Mouse (Mus musculus): Measurements from ENCODE around the gene Srgap3. TPM values are rescaled to one million over a fixed set of nuclear protein-coding genes. Genes with fewer than 3 reads are reported as not detected.
"Not testable (repeated sequence)": the region's sequence is repeated elsewhere in the genome, so short reads cannot be mapped to it uniquely, and the experiment has no call there.

Gene Srgap3
- total RNA-seq, 1 experiment = 3.3 TPM

- H3K4me3 ChIP-seq (ENCODE audit: insufficient read depth in 1 of 2, low read depth in 1 of 2, low read length in 2 of 2, poor library complexity in 1 of 2, severe bottlenecking in 1 of 2) = no peak overlapping the region
- H3K4me1 ChIP-seq (ENCODE audit: control insufficient read depth in 2 of 2, insufficient read depth in 2 of 2, low read length in 2 of 2, poor library complexity in 1 of 2) = no peaks in the 10 kb centered on the region
- no peak overlapping the region for H3K9ac ChIP-seq (ENCODE audit: insufficient read depth, low read depth, low read length, poor library complexity, severe bottlenecking)
- H3K9me3 ChIP-seq (ENCODE audit: control insufficient read depth, insufficient read depth, low read depth, low read length) = no peaks in the 10 kb centered on the region
- H3K27ac ChIP-seq (ENCODE audit: insufficient read depth, low read depth, low read length, poor library complexity, severe bottlenecking) = no peak overlapping the region
- in situ Hi-C loops (cut with MboI; ENCODE audit: low sequenced_read_pairs in 2 of 2, unreplicated experiment in 2 of 2) = no loop called here
- no peak for TF ChIP-seq MAFK (IDR thresholded peaks at IDR 0.05; ENCODE audit: insufficient read depth, low read depth, low read length)
- no peak for TF ChIP-seq CHD2 (IDR thresholded peaks at IDR 0.05; ENCODE audit: low read depth, low read length)
- TF ChIP-seq HCFC1 (IDR thresholded peaks at IDR 0.05; ENCODE audit: borderline replicate concordance, insufficient read depth, low read length) = no peak
- TF ChIP-seq ZNF384 (IDR thresholded peaks at IDR 0.05; ENCODE audit: low read depth, low read length) = no peak
- TF ChIP-seq ZC3H11A (IDR thresholded peaks at IDR 0.05; ENCODE audit: borderline replicate concordance, low read depth, low read length) = no peak
- no peaks in the 10 kb centered on the region for H3K36me3 ChIP-seq (ENCODE audit: control insufficient read depth, insufficient read depth, low read length, poor library complexity, severe bottlenecking)
- DNase-seq (ENCODE audit: low read depth, low spot score) = no peak
Observed at GRCm38 (mm10) chr6:112861351-112862297, 85.4 kb downstream of the Srgap3 start.

GRCm38 (mm10) chr6:112860290-112860689 is 86.8 kb downstream of the Srgap3 start:
- H3K9ac ChIP-seq (ENCODE audit: insufficient read depth, low read depth, low read length, poor library complexity, severe bottlenecking); H3K27ac ChIP-seq (ENCODE audit: insufficient read depth, low read depth, low read length, poor library complexity, severe bottlenecking); H3K4me1 ChIP-seq (ENCODE audit: control insufficient read depth in 2 of 2, insufficient read depth in 2 of 2, low read length in 2 of 2, poor library complexity in 1 of 2); DNase-seq (ENCODE audit: low read depth, low spot score); in situ Hi-C loops (cut with MboI; ENCODE audit: low sequenced_read_pairs in 2 of 2, unreplicated experiment in 2 of 2); H3K4me3 ChIP-seq (ENCODE audit: insufficient read depth in 1 of 2, low read depth in 1 of 2, low read length in 2 of 2, poor library complexity in 1 of 2, severe bottlenecking in 1 of 2); H3K36me3 ChIP-seq (ENCODE audit: control insufficient read depth, insufficient read depth, low read length, poor library complexity, severe bottlenecking); H3K9me3 ChIP-seq (ENCODE audit: control insufficient read depth, insufficient read depth, low read depth, low read length): not testable (repeated sequence)

- Histone ChIP-seq H3K27ac (ENCODE audit: insufficient read depth, low read depth, low read length, poor library complexity, severe bottlenecking) (no peak overlapping the region), H3K4me1 (ENCODE audit: control insufficient read depth in 2 of 2, insufficient read depth in 2 of 2, low read length in 2 of 2, poor library complexity in 1 of 2) (peaks cover 1 to 14% of the 10 kb centered on the region in 2 experiments; a peak in 2 of 4 replicates)
- in situ Hi-C loops (cut with MboI; ENCODE audit: low sequenced_read_pairs in 2 of 2, unreplicated experiment in 2 of 2) = no loop called here
Observed at GRCm38 (mm10) chr6:112857057-112857456, 90.0 kb downstream of the Srgap3 start.

GRCm38 (mm10) chr6:112855183-112855582 is 91.9 kb downstream of the Srgap3 start:
- in situ Hi-C loops (cut with MboI; ENCODE audit: low sequenced_read_pairs in 2 of 2, unreplicated experiment in 2 of 2) = no loop called here
- H3K36me3 ChIP-seq (ENCODE audit: control insufficient read depth, insufficient read depth, low read length, poor library complexity, severe bottlenecking) = no peaks in the 10 kb centered on the region

More at GRCm38 (mm10) chr6:112857057-112857456, 90.0 kb downstream of the Srgap3 start:
- no peak overlapping the region for H3K9ac ChIP-seq (ENCODE audit: insufficient read depth, low read depth, low read length, poor library complexity, severe bottlenecking)
- no peaks in the 10 kb centered on the region for H3K9me3 ChIP-seq (ENCODE audit: control insufficient read depth, insufficient read depth, low read depth, low read length)
- H3K4me3 ChIP-seq (ENCODE audit: insufficient read depth in 1 of 2, low read depth in 1 of 2, low read length in 2 of 2, poor library complexity in 1 of 2, severe bottlenecking in 1 of 2) = no peak overlapping the region
- no peaks in the 10 kb centered on the region for H3K36me3 ChIP-seq (ENCODE audit: control insufficient read depth, insufficient read depth, low read length, poor library complexity, severe bottlenecking)
- no peak for DNase-seq (ENCODE audit: low read depth, low spot score)
- TF ChIP-seq ZC3H11A (IDR thresholded peaks at IDR 0.05; ENCODE audit: borderline replicate concordance, low read depth, low read length) (no peak), CHD2 (IDR thresholded peaks at IDR 0.05; ENCODE audit: low read depth, low read length) (no peak), MAFK (IDR thresholded peaks at IDR 0.05; ENCODE audit: insufficient read depth, low read depth, low read length) (no peak), ZNF384 (IDR thresholded peaks at IDR 0.05; ENCODE audit: low read depth, low read length) (no peak), HCFC1 (IDR thresholded peaks at IDR 0.05; ENCODE audit: borderline replicate concordance, insufficient read depth, low read length) (no peak)

More at GRCm38 (mm10) chr6:112855183-112855582, 91.9 kb downstream of the Srgap3 start:
- DNase-seq (ENCODE audit: low read depth, low spot score) = no peak
- no peak overlapping the region for H3K27ac ChIP-seq (ENCODE audit: insufficient read depth, low read depth, low read length, poor library complexity, severe bottlenecking)
- no peaks in the 10 kb centered on the region for H3K9me3 ChIP-seq (ENCODE audit: control insufficient read depth, insufficient read depth, low read depth, low read length)
- H3K4me1 ChIP-seq (ENCODE audit: control insufficient read depth in 2 of 2, insufficient read depth in 2 of 2, low read length in 2 of 2, poor library complexity in 1 of 2) = peaks cover 1 to 14% of the 10 kb centered on the region in 2 experiments; a peak in 2 of 4 replicates
- no peak overlapping the region for H3K9ac ChIP-seq (ENCODE audit: insufficient read depth, low read depth, low read length, poor library complexity, severe bottlenecking)
- TF ChIP-seq ZC3H11A (IDR thresholded peaks at IDR 0.05; ENCODE audit: borderline replicate concordance, low read depth, low read length) (no peak), MAFK (IDR thresholded peaks at IDR 0.05; ENCODE audit: insufficient read depth, low read depth, low read length) (no peak), ZNF384 (IDR thresholded peaks at IDR 0.05; ENCODE audit: low read depth, low read length) (no peak), CHD2 (IDR thresholded peaks at IDR 0.05; ENCODE audit: low read depth, low read length) (no peak), HCFC1 (IDR thresholded peaks at IDR 0.05; ENCODE audit: borderline replicate concordance, insufficient read depth, low read length) (no peak)
- no peak overlapping the region for H3K4me3 ChIP-seq (ENCODE audit: insufficient read depth in 1 of 2, low read depth in 1 of 2, low read length in 2 of 2, poor library complexity in 1 of 2, severe bottlenecking in 1 of 2)
